Mouse (Mus musculus): ENCODE measurements around the gene B3gnt8.

B3gnt8 gene

DNA sequence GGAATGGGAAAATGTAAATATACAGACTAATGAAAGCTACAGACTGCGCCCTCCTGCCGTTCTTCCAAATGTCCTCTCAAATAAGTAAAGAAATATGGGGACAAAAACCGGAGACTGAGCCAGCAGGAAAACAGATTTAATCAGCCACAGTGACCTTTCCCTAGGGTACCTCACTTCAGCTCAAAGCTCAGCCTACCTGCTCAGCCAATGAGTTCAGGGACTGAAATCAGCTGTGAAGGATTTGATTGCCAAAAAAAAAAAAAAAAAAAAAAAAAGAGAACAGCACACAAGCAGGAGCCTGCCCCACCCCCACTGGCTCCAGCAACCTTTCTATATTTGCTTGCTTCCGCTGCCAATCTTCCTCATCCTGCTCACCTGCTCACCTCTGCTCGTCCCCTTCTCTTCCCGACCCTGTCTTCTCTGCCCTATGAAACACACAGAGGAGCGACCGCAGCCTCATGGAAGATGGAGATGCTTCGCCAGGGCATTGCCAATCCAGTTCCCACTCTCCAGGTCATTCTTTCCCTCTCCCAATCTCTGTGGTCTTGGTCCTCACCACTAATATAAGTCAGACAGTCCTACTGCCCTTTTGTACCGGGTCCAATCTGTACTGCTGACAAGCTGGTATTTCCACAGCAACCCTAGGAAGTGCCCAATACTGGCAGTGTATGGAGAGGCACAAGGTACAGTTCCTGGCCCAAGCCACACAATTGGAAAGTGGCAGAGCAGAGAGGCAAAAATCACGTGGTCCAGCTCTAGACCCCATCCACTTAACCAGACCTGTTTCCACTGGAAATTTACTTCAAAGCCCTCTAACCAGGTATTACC is 29.4 kb downstream of the B3gnt8 start:
- in situ Hi-C loops (cut with MboI, MseI), result loop anchor here (5.0 kb wide), 1 partner anchor 34 kb away; no protein-coding TSS in a partner anchor

DNA sequence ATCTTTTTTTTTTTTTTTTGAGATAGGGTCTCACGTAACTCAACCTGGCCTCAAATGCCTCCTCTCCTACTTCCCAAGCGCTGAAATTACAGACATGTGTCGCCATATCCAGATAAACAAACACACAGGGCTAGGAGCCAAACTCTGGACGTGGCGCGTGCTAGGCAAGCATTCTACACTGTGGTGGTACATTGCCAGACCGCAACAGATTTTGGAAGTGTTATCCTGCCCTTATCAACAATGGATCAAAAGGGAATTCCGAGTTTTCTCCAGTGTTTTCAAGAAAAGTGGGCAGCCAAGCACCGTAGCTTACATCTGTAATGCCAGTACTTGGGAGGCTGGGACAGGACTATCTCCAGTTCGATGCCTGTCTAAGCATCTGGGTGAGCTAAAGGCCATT is 31.3 kb downstream of the B3gnt8 start:
- in situ Hi-C loops (cut with MboI, MseI), result loop anchor here (5.0 kb wide), 1 partner anchor 35 kb away; no protein-coding TSS in a partner anchor

DNA sequence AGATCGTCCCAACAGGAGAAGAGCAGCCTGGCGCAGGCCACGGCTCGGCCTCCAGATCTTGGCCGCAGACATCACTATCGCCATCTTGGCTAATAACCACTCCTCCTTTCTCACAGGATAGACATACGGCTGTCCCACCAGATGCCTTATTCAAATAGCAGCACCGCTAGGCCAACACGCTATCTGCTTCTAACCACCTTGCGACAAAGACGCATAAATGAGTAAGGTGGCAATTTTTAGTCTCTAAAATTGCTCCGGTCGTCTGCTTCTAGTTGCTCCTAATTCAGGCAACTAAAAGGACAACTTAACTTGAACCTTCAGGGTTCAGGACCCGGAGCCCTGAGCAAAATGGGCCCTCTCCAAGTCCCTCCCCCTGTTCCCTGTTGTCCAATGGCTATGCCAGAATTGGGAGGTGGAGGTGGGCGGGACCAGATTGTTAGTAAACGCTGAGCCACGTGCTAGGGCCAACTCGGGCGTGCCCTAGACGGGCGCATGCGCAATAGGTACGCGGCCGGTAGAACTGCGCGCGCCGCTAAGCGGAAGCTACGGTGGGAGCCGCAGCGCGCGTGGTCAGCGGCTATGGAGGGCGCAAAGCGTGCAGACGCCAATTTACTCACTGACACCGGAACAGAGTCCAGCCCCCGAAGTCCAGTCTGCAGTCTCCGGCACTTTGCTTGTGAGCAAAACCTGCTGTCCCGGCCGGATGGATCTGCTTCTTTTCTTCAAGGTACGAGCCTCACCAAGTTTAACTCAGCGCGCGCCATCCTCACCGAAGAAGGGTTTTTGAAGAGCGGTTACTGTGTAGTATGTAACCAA is 32.4 kb downstream of the B3gnt8 start, which contains the start of the genes Bckdha and Exosc5:
Bckdha (minus strand) TSS at position 325 of the 816 bp plus-strand sequence.
Exosc5 (plus strand) TSS at position 508 of the 816 bp plus-strand sequence.
- in situ Hi-C loops (cut with MboI, MseI), result loop anchor here (5.0 kb wide), 1 partner anchor 37 kb away; no protein-coding TSS in a partner anchor

DNA sequence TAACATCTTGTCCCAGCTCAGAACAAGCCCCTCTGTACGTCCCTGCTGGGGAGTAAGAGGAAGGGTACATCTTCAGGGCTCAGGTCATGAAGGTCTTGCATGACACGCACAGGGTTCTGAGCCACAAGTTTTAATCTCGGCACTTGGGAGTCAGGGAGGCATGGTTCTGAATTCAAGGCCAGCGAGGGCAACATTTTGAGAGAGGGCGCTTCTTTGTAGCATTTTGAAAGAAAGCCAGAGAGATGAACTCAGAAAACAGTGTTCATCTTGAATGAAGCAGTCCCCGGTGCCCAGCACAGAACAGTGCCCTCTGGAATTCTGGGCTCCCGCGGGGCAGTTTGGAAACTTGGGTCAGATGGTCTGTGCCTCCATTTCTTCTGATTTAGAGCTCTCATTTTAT is 39.9 kb downstream of the B3gnt8 start:
- in situ Hi-C loops (cut with MboI, MseI), result no loop called here

DNA sequence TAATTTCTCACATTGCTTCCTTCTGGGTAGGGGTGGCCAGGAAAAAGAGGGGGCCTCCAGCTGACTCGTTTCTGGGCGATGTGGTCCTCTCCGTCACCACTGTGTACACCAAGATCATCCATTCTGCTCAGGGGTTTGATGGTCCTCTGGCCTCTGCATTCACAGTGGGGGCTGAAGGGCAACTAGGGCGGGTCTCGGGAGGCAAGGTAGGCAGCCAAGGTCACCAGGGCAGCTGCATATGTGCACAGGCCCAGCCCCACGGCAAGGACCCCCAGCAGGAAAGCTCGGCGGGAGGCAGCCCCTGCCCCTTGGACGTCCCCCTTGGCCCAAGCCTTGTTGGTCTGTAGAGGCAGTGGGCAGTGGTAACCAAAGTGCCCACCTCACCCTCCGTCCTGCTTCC is 42.7 kb downstream of the B3gnt8 start:
- in situ Hi-C loops (cut with MboI, MseI), result no loop called here

DNA sequence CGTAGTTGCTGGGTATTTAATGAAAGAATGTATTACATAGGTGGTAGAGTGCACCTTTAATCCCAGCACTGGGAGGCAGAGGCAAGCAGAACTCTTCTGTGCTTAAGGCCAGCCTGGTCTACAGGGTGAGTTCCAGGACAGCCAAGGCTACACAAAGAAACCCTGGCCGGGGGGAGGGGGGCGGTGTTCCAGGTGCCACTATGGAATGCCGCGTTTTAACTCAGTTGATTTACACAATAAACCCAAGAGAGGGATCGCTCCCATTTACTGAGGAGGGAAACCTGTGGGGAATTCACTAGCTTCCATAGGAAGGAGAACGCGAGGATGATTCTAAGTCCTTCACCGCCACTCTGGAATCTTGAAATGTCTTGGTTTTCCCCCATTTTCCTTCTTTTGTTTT is 43.2 kb downstream of the B3gnt8 start:
- in situ Hi-C loops (cut with MboI, MseI), result no loop called here

DNA sequence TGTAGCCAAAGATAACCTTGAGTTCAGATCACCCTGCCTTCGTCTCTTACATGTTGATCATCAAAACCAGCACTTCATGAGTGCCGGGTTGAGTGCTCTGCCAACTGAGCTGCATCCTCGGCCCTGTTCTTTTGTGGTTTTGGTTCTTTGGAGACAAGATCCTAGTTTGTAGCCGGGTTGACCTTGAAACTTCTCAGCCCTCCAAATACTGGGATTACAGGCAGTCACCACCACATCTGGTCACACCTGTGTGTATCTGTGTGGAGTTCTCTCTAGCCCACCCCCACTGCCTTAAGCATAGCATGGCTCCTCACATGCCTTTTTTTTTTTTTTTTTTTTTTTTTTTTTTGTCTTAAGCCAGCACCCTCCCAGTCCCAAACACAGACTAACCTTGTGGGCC is 43.6 kb downstream of the B3gnt8 start:
- in situ Hi-C loops (cut with MboI, MseI), result no loop called here

DNA sequence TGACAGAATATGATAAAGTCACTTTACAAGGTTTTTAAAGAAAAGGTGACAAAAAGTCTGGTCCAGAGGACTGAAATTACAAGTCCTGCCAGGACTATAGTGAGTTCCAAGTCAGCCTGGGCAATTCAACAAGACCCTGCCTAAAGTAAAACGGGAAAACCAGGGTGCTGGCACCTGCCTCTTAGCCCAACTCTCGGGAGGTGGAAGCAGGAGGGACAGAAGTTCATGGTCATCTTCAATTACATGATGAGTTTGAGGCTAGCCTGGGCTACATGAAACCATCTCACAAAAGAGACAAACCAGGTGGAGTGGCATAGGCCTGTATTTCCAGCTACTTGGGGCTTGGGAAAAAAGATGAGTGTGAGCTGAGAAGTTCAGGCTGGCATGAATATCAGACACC is 45.2 kb downstream of the B3gnt8 start:
- in situ Hi-C loops (cut with MboI, MseI), result no loop called here

DNA sequence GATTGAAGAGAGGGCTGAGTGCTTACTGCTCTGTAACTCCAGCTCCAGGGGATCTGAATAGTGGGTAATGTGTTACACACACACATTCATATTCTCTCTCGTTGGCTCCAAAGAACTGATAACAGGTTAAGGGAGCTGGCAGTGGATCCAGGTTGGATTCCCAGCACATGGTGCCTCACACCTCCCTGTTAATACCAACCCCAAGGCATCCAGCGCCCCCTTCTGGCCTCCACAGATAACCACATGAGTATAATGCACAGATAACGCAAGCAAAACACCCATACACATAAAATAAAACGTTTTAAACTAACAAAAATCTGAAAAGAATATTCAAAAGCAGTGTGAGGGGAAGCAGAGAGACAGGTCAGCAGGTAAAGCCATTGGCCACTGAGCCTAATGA is 46.0 kb downstream of the B3gnt8 start:
- in situ Hi-C loops (cut with MboI, MseI), result no loop called here

DNA sequence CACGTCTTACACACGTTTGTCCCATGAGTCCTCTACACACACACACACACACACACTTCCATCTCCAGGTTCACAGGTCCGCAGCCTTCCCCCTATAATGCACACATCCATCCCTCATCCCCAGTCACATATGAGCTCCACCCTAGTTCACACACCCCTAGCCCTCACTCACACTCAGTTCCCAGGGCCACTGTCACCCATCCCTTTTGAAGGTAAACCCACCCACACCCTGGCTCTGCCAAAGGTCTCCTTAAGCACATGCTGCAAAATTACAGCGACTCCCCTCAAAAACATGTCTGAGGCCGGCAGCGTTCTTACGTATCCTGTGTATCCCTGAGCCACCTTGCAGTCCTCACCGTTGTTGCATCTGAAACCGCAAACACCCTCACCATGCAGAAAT is 47.8 kb downstream of the B3gnt8 start:
- in situ Hi-C loops (cut with MboI, MseI), result no loop called here

DNA sequence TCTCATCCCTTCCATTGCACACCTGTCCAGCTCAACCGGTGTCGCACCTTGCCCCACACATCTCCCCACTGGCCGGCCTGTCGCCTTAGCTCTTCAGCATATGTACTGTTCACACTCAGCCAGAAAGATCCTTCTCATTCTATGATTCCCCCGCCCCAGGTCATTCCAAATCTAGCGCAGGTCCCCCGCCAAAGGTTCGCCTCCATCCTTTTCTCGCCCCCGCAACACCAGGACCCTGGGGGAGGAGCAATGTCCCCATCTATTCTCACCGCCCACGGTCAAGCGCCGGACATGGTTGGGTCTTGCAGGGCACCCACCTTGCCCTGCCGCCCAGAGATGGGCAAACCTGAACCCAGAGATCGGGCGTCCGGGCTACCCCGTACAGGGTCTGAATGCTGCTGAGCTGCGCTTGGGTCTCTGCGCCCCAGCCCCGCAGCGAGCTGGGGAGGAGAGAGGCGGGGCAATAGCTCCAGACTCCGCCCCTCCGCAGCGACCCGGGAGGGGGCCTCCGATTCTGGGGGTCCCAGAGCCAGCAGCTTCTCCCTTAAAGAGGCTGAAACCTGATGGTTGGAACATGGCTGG is 48.4 kb downstream of the B3gnt8 start, which contains the start of gene Tmem91:
Tmem91 (minus strand) TSS at position 448 of the 582 bp plus-strand sequence.
- in situ Hi-C loops (cut with MboI, MseI), result loop anchor here (25.0 kb wide), 1 partner anchor 1512 kb away; the partner anchor contains the start of genes BC024978, Gm21983, Mia and Rab4b

DNA sequence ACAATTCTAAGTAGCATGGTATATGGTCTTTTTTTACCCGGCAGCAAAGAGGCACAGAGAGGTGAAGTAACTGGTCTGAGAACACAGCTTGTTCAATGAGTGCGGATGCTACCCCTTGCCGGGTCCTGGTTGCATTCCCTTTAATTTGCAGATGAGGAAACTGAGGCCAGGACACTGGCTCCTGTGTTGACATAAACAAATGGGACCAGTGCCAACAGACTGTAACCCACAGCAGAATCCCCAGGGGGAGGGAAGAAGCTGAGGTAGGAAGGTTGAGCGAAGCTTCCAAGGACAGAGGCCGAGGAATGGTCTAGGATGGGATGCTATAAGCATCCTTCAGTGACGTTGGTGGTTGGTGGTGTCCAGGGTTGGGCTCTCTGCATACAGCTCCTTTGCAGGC is 49.0 kb downstream of the B3gnt8 start:
- in situ Hi-C loops (cut with MboI, MseI), result loop anchor here (25.0 kb wide), 1 partner anchor 1512 kb away; the partner anchor contains the start of genes BC024978, Gm21983, Mia and Rab4b

DNA sequence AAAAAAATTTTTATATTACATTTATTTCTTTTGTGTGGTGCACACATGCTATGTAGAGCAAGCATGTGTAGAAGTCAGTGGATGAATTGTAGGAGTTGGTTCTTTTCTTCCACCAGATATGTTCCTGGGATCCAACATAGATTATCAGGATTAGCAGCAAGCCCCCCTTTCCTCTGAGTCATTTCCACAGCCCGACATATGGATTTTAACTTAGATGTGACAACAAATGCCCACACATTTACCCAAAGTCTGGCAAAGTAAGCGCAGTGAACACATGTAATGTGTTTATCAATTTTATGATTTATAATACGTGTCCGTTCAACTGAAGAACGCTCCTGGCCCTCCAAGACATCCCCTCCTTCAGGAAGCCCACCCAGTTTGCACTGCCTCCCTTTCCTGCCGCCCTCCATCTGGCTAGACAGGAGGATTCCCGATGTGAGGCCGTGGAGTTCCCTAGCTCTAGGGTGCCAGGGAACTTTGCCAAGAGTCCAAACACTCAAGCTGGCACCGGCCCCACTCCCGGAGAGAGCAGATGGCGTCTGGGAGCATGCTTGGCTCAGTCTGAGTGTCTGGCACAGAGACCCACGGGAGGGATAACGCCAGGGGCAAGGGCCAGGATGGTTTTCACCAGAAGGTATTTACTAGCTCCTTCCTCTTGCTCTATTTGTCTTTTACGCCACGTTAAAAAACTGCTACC is 49.8 kb downstream of the B3gnt8 start:
- in situ Hi-C loops (cut with MboI, MseI), result loop anchor here (25.0 kb wide), 1 partner anchor 1511 kb away; the partner anchor contains the start of genes BC024978, Gm21983, Mia and Rab4b

DNA sequence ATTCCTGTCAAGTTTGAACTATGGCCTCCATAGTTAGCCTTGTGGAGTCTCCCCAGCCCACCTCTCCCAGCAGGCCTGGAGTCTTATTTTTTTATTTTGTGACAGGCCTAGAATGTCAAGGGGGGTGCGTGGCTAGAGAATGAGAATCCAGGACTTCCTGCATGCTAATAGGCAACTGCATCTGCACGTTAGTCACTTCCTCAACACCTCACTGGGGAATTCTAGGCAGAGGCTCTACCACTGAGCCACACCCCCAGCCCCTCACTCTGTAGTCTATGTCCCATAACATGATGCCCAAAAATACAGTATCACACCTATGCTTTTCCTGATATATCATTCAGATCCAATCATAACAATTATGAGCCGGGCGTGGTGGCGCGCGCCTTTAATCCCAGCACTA is 50.6 kb downstream of the B3gnt8 start:
- in situ Hi-C loops (cut with MboI, MseI), result loop anchor here (25.0 kb wide), 1 partner anchor 1510 kb away; the partner anchor contains the start of genes BC024978, Gm21983, Mia and Rab4b

DNA sequence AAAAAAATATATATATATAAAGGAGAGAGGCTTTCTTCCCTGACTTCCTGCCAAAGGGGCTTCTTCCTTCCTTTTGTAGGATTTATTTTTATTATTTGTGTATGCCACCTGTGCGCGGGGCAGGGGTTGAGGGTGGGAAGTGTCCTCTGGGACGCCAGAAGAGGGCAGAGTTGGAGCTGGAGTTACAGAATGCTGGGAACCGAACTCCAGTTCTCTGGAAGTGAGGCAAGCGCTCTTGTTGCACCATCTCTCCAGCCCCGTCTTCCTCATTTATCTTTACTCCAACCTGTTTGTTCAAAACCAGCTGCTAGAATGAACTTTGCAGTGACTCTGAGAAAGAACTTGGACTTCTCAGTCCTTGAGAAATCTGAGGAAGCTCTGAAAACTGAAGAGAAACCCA is 53.5 kb downstream of the B3gnt8 start:
- in situ Hi-C loops (cut with MboI, MseI), result loop anchor here (10.0 to 25.0 kb wide), 2 partner anchors 1305 to 1507 kb away; partner anchors contain the start of genes BC024978, Gm21983, Kcnn4 and Mia

DNA sequence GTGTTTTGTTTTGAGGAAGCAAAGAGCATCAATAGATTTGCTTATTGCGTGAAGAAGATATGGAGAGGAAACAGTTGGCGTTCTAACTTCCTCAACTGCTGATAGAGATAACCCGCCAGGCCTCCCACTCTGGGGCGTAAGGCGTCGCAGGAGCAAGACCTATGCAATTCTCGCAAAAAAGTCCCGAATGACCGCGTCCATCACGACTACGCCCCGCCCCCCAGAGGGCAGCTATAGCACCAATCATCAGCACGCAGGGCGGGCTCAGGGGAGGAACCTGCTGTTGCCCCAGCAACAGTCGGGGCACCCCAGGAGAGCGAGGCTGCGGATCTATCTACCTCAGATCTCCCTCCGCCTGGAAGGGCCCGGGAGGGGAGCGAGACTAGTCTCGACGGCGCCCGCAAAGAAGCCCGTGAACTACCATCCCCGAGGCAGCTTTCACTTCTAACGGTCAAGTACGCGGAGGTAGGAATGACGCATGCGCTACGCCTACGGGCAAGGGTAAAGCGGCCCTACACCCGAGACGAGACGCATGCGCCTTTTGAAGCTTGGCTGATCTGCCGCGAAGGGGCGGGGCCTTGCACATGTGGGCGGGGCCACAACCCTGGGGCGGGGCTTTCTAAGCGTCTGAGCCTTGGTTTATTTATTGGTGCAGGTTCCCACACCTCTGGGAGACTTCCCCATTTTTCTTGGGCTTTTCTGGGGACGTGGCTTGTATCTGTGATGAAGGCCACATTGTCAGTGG is 54.2 kb downstream of the B3gnt8 start, which contains the start of gene B9d2:
B9d2 (plus strand) TSS at position 267 of the 745 bp plus-strand sequence.
- in situ Hi-C loops (cut with MboI, MseI), result loop anchor here (10.0 to 25.0 kb wide), 2 partner anchors 1306 to 1507 kb away; partner anchors contain the start of genes BC024978, Gm21983, Kcnn4 and Mia

DNA sequence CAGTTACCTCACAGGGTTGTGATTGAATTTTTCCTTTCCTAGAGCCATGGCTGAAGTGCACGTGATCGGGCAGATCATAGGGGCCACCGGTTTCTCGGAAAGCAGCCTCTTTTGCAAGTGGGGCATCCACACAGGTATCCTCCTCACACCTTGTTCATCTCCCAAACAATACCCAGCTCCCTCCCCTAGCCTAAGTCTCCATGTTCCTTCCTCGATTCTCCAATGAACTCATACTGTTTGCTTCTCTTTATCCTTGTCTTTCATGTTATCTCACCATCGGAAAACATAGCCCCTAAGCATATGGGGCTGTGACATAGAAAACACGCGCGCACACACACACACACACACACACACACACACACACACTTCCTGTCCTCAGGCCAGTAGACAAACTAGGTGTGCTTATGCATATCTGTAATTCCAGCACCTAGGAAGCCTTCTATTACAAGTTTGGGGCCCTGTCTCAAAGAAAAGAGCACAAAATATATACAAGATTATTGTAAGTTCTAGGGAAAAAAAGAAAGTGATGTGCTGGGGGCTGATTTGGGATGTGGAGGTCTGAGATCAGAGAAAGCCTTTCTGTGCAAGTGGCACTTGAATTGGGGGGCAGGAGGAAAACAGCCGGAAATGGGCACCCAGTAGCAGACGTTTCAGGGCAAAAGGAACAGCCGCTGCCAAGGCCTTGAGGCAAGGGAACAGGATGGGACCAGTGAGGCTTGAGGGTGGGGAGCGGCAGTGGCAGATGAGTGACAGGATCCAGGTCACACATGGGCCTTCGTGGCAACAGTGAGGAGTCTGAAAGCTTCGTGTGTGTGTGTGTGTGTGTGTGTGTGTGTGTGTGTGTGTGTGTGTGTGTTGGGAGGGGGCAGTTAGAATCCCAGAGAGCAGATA is 55.1 kb downstream of the B3gnt8 start:
- in situ Hi-C loops (cut with MboI, MseI), result loop anchor here (10.0 to 25.0 kb wide), 2 partner anchors 1307 to 1506 kb away; partner anchors contain the start of genes BC024978, Gm21983, Kcnn4 and Mia

DNA sequence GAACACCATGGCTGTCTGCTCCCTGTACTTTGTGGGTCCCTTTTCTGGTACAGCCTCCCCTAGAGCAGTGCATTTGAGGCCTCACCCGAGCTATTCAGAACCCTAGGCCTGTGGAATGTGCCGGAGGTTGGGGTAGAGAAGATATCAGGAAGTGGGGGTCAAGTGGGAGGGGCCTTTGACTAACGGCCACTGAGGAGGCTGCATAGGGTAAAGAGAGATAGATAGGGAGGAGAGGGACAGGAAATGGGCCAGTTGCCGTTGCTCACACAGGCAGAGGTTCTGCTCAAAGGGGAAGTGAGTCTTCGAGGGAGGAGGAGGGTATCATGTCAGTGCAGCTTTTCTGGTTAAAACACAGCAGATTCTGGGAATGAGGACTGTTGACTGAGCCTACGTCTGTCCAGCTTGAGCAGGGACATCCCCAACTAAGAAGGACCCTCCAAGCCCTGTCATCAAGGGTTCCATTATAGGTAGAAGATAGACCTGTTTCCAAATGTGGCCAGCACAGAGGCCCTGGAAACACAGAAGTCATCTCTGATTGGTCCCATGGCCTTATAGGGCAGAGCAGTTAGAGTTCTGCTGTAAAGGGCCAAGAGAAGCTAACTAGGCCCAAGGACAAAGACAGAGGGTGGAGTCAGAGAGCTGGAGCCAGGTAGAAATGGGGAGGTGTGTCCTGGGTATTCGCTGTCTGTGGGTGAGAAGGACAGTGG is 57.2 kb downstream of the B3gnt8 start:
- in situ Hi-C loops (cut with MboI, MseI), result loop anchor here (10.0 to 25.0 kb wide), 2 partner anchors 1309 to 1504 kb away; partner anchors contain the start of genes BC024978, Gm21983, Kcnn4 and Mia

Data from regulatory T cell (primary cell).